Mouse (Mus musculus) cerebellum, adult 11-12 months (tissue): ENCODE measurements around the gene Pdpk1.
"Not testable (repeated sequence)": the region's sequence is repeated elsewhere in the genome, so short reads cannot be mapped to it uniquely, and the experiment has no call there.

Source experiments
- DNase-seq: peaks from one replicate; pipeline ENCODE4 v3.0.0; 2022

Pdpk1 gene

DNA sequence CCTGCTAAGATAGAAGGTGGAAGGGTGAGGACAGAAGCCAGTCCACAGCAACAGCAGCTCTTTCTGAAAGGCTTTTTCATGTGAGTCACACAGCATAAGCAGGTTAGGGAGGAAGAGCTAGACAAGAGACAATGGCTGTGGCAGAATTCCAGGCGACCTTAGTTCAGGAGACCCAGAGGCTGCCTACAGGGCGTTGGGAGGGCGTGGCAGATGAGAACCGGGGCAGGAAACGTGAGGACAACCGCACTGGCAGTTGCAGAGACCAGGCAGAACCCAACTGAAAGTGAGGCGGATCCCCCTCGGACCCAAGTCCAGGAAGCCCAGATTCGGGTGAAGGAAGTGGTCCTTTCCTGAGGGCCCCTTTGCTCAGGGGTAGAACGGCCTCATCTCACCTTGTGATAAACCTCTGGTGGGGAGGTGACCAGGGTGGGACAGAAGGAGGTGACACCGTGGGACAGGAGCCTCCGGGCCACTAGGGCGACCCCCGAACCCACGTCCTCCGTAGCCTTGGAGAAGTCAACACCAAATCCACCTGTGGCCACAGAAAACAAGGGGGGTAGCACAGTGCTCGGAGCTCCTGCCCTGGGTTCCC is 12.0 kb upstream of the Pdpk1 start:
- peak; percentile 56 for DNase-seq

DNA sequence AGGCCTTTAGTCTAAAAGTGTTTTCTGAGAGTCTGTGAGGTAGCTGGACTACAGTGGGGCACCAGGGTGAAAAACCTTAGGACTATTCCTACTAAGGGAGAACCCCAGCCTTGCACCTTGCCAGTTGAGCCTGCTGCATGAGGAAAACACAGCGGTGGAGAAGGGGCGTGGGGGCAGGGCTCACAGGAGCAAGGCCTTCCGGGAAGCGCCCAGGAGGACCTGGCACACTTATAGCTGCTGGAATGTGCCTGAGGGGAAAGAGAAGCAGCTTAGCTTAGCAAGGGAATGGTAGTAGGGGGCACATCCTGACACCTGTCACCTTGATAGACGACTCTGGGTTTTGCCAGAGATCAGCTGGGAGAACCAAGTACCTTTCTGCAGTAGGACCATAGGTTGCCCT is 10.7 kb upstream of the Pdpk1 start:
- DNase-seq, result no peak

- no peak for DNase-seq
Measured at GRCm38 (mm10) chr17:24157526-24157925, 6.8 kb upstream of the Pdpk1 start.

GRCm38 (mm10) chr17:24157121-24157520 is 6.4 kb upstream of the Pdpk1 start:
- DNase-seq, result no peak

DNA sequence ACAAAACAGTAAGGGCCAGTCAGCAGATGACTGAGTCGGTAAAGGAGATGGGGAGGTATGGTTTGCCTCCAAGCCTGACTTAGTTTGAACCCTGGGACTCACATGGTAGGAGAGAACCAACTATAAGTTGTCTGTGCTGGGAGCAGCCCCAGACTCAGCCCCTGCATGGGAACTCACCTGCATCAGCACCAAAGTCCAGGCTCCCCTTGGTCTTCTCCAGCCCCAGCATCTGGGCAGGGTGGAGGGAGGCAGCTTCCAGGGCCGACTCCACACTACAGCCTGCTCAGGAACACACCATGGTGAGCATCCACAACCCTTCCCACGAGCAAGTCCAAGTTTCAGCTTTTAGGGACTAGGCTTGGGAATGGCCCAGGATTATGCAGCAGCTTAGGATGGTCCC is 5.7 kb upstream of the Pdpk1 start:
- DNase-seq, result no peak

DNA sequence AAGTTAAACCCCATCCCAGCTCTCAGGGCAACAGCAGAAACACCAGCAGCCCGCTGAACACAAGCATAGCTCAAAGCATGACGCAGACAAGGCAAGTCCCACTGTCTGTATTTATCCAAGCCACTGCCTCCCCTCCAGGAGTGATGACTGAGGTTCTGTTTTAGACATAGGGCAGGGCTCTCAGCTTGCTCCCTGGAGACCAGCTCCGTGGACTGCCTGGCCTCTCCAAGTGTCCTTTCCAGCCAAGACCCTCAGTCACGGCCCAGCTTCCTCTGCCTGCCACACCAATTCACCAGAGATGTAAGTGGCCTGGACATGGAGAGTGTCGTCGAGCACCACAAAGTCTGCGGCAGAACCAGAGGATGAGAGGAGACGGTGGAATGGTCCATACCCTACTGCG is 5.0 kb upstream of the Pdpk1 start:
- DNase-seq, result no peak

GRCm38 (mm10) chr17:24154463-24154862 is 3.7 kb upstream of the Pdpk1 start:
- no peak for DNase-seq

- DNase-seq, result peak; percentile 75
Measured at GRCm38 (mm10) chr17:24151890-24152563, 1.3 kb upstream of the Pdpk1 start.

DNA sequence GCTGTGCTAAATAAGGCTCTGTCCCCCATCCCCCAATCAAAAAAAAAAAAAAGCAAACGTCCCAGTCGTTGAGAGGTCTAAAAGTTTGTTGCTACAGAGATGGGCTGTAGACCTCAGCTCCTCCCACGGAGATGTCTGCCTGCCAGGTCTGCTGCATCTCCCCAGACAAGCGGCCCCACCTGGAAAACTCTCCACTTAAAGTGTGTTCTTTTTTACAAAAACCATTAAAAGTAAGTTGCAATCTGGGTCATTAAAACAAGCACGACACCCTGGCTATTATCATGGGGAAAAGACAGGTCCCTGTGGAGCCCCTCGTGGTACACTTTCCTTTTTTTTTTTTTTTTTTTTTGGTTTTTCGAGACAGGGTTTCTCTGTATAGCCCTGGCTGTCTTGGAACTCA is 658 bp upstream of the Pdpk1 start:
- DNase-seq, result no peak

DNA sequence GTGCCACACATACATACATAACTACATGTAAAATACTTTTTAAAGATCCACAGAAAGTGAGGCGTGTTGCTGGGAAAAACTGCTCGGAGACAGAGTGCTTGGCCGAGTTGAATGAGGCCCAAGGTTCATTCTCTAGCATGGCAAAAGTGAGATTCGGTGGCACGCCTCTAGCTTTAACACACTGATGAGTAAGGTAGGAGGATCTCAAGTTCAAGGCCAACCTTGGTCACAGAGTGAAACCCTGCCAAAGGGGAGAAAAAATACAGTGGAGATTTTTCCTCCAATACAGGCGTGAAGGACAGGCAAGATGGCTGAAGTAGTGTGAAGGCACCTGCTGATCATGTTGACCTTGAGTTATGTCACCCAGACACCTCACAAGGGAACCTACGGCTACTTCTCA is 1.3 kb downstream of the Pdpk1 start:
- DNase-seq, result no peak

GRCm38 (mm10) chr17:24142897-24143296 is 7.8 kb downstream of the Pdpk1 start:
- no peak for DNase-seq

GRCm38 (mm10) chr17:24141425-24141920 is 9.3 kb downstream of the Pdpk1 start:
- DNase-seq, result peak; percentile 98

GRCm38 (mm10) chr17:24140845-24141424 is 9.8 kb downstream of the Pdpk1 start:
- no peak for DNase-seq

DNA sequence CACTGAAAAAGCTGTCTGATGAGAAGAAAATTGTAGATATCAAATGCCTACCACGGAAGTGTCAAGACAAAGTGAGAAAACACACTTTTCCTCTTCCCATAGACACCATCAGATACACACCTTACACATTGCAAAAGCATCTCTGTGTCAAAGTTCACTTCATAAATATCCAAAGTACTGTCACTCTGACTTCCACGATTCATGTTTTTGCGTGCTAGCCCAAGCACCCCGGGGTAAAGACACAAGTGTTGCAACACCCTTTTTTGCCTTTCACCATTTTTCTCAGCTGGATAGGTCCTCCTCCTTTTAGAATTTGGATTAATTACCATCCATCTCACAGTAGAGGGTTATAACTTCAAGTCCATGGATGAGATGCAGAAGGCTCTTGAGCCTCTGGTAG is 10.8 kb downstream of the Pdpk1 start:
- no peak for DNase-seq

GRCm38 (mm10) chr17:24139256-24139655 is 11.5 kb downstream of the Pdpk1 start:
- DNase-seq, result no peak

GRCm38 (mm10) chr17:24137226-24137880 is 13.4 kb downstream of the Pdpk1 start:
- no peak for DNase-seq

DNA sequence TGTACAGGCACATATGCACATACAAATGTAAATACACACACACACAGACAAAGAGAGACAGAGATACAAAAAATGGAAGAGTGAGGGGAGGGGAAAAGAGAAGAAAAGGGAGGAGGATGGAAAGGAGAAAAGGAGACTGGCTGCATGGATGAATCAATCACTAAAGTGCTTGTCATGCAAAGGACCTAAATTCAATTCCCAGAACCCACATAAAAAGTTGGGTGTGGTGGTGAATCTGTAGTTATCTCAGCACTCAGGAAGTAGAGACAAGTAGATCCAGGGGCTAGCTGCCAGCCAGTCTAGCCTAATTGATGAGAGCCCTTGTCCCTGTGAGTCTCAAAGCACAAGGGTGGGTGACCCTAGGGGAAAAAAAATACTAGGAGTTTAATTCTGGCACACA is 16.7 kb downstream of the Pdpk1 start:
- no peak for DNase-seq

GRCm38 (mm10) chr17:24132919-24133318 is 17.8 kb downstream of the Pdpk1 start:
- DNase-seq, result not testable (repeated sequence)

DNA sequence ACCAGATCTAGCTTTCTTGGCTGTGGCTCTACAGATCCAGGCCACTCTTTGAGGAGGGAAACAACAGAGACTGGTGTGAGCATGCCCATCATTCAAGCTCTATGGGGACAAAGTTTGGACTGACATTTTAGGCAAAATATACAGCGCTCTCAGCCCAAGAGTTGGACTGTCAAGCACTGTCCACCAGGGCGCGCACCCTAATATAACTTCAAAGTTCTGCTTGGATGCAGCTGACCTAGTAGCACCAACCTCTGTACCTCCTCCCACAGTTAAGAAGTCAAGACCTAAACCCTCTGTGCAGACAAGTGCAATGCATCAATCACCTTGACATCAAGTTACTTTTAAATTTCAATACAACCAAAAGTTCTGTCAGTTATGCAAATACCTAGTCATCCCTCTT is 19.2 kb downstream of the Pdpk1 start:
- no peak for DNase-seq

DNA sequence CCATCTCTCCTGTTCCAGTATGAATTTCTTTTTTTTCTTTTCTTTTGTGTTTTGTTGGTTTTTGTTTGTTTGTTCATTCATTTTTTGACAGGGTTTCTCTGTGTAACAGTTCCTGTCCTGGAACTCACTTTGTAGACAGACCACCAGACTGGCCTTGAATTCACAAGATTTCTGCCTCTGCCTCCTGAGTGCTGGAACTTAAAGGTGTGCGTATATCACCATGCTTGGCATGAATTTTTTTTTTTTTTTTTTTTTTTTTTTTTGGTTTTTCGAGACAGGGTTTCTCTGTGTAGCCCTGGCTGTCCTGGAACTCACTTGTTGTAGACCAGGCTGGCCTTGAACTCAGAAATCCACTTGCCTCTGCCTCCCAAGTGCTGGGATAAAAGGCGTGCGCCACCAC is 21.5 kb downstream of the Pdpk1 start:
- not testable (repeated sequence) for DNase-seq

DNA sequence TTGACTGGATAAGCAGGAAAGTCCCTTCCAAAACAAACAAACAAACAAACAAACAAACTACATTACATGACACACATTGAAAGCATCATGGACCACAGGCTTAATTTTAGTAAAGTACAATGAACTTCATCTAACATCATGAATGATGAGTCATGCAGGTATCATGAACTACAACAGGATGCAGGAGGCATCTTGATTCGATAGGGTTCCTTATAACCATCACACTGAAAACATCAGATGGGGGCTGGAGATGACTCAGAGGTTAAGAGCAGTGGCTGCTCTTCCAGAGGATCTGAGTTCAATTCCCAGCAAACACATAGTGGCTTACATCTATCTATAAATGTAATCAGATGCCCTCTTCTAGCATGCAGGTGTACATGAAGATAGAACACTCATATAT is 23.1 kb downstream of the Pdpk1 start:
- no peak for DNase-seq

GRCm38 (mm10) chr17:24126801-24127200 is 23.9 kb downstream of the Pdpk1 start:
- DNase-seq, result no peak

- DNase-seq, result no peak
Measured at GRCm38 (mm10) chr17:24119446-24119845, 31.3 kb downstream of the Pdpk1 start.

GRCm38 (mm10) chr17:24113031-24113430 is 37.7 kb downstream of the Pdpk1 start:
- peak; percentile 66 for DNase-seq
